In the genomic region with DNA sequence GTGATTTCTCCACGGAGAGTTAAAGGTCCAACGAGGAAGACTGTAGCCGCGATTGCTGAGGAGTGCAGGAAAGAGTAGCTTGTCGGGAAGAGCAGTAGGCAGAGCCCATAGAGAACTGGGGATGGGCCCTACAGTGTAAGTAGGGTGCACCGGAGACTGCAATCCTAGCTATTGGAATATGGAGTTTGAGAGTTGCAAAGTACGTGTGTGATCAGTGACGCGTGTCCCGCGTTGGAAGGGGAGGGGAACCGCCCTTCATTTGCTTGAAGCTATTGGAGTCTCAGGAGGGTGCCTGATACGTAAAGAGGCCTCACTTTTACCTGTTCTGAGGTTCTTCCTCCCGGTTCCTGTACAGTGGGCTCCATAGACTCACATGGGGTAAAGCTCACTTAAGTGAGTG, we compare ENCODE assay signal across 9 mouse cellular contexts. TPM values are rescaled to one million over a fixed set of nuclear protein-coding genes. Genes with fewer than 3 reads are reported as not detected.
DNase-seq lines count a peak whose midpoint lies in the region; ATAC-seq and TF ChIP-seq lines count a peak whose summit lies in the region.
"Had no signal": no experiment of that assay in that cellular context is flagged by ENCODE, and none has a peak within 500 bp of the region (broad histone marks: within the 10 kb centered on the region; RNA-seq: fewer than 3 reads in every experiment).

No protein-coding gene starts in this region.

- TF ChIP-seq EP300 in MEL (IDR thresholded peaks at IDR 0.05; ENCODE audit: low read depth in 1 of 2, low read length in 2 of 2): no peak

- H3K9ac ChIP-seq in heart, embryonic 15.5 days: peak overlapping the region; percentile 83
- H3K9ac ChIP-seq in MEL (ENCODE audit: control insufficient read depth, low read depth, low read length, poor library complexity, severe bottlenecking): peak overlapping the region; percentile 93
- H3K9ac ChIP-seq in hindbrain, embryonic 15.5 days: peak overlapping the region; percentile 80; the same call in 1 of the 2 replicates
- H3K9ac ChIP-seq in midbrain, embryonic 12.5 days (replicated peaks): peak overlapping the region; percentile 88

- intact Hi-C loops in heart, postnatal 25 days (cut with DNase I): loop anchor here (5.0 kb wide), 1 partner anchor 41 kb away; the partner anchor contains the start of genes Emc1, Mrto4 and Ubr4

- ATAC-seq in heart, embryonic 15.5 days (replicated peaks; ENCODE audit: insufficient number of reproducible peaks, insufficient read depth, low FRiP score, low read depth): no peak
- no peak for ATAC-seq in hindbrain, embryonic 15.5 days (ENCODE audit: low FRiP score, low read depth)
- ATAC-seq in midbrain, embryonic 12.5 days (ENCODE audit: low FRiP score, low read depth): no peak
- no peak for ATAC-seq in frontal cortex, adult (ENCODE audit: low TSS enrichment)

- H3K4me1 ChIP-seq in heart, embryonic 15.5 days (replicated peaks): peaks cover 21% of the 10 kb centered on the region
- peaks cover 0 to 9% of the 10 kb centered on the region in 2 experiments; a peak in 2 of 4 replicates for H3K4me1 ChIP-seq in MEL (ENCODE audit: control insufficient read depth in 1 of 2, insufficient read depth in 2 of 2, low read length in 2 of 2)
- peaks cover 30% of the 10 kb centered on the region for H3K4me1 ChIP-seq in hindbrain, embryonic 15.5 days (replicated peaks)
- H3K4me1 ChIP-seq in midbrain, embryonic 12.5 days: peaks cover 18% of the 10 kb centered on the region

- H3K36me3 ChIP-seq in heart, embryonic 15.5 days: peaks cover 15% of the 10 kb centered on the region; the same call in 1 of the 2 replicates
- H3K36me3 ChIP-seq in MEL (ENCODE audit: control insufficient read depth in 1 of 2, insufficient read depth in 2 of 2, low read length in 2 of 2): no peaks in the 10 kb centered on the region; a peak in 1 of 4 replicates
- H3K36me3 ChIP-seq in hindbrain, embryonic 15.5 days: 0 out of 2 replicates have a peak, but pooled peaks cover 9% of the 10 kb centered on the region
- peaks cover 24% of the 10 kb centered on the region for H3K36me3 ChIP-seq in midbrain, embryonic 12.5 days

- H3K9me3 ChIP-seq in heart, embryonic 15.5 days (replicated peaks): no peaks in the 10 kb centered on the region
- H3K9me3 ChIP-seq in MEL (replicated peaks; ENCODE audit: insufficient read depth, low read length): no peaks in the 10 kb centered on the region
- no peaks in the 10 kb centered on the region for H3K9me3 ChIP-seq in hindbrain, embryonic 15.5 days
- no peaks in the 10 kb centered on the region for H3K9me3 ChIP-seq in midbrain, embryonic 12.5 days

- TF ChIP-seq POLR2A in MEL (IDR thresholded peaks at IDR 0.05; ENCODE audit: control insufficient read depth in 1 of 2, insufficient read depth in 1 of 2, low read depth in 1 of 2, low read length in 2 of 2, poor library complexity in 1 of 2): no peak

- H3K27me3 ChIP-seq in heart, embryonic 15.5 days: no peaks in the 10 kb centered on the region
- no peaks in the 10 kb centered on the region for H3K27me3 ChIP-seq in MEL (ENCODE audit: control insufficient read depth in 1 of 2, insufficient read depth in 2 of 2, low read length in 2 of 2)
- H3K27me3 ChIP-seq in hindbrain, embryonic 15.5 days: no peaks in the 10 kb centered on the region
- H3K27me3 ChIP-seq in midbrain, embryonic 12.5 days: peaks cover 18% of the 10 kb centered on the region; the same call in 1 of the 2 replicates

- peak overlapping the region; percentile 98 for H3K4me2 ChIP-seq in heart, embryonic 15.5 days
- peak overlapping the region; percentile 93 for H3K4me2 ChIP-seq in hindbrain, embryonic 15.5 days
- H3K4me2 ChIP-seq in midbrain, embryonic 12.5 days (replicated peaks): peak overlapping the region; percentile 92

- 22% methylated on average over 14 of the region's 14 CpGs for WGBS in heart, embryonic 15.5 days
- WGBS in hindbrain, embryonic 15.5 days: 25% methylated on average over 14 of the region's 14 CpGs
- 26% methylated on average over 14 of the region's 14 CpGs for WGBS in midbrain, embryonic 12.5 days

- peaks cover 4% of the 10 kb centered on the region; the same call in 1 of the 2 replicates for H3K79me2 ChIP-seq in MEL (ENCODE audit: control insufficient read depth, insufficient read depth, low read length, poor library complexity)

- TF ChIP-seq RAD21 in MEL (IDR thresholded peaks at IDR 0.05; ENCODE audit: low read depth, low read length): no peak

- H3K4me3 ChIP-seq in heart, embryonic 15.5 days: peak overlapping the region; percentile 72
- peak overlapping the region; percentile 86 to 88 for H3K4me3 ChIP-seq in MEL (ENCODE audit: control insufficient read depth in 1 of 2, insufficient read depth in 1 of 2, low read depth in 2 of 2, low read length in 2 of 2)
- H3K4me3 ChIP-seq in hindbrain, embryonic 15.5 days: peak overlapping the region; percentile 72
- H3K4me3 ChIP-seq in midbrain, embryonic 12.5 days: peak overlapping the region; percentile 88

- DNase-seq in heart, postnatal 25 days (ENCODE audit: low spot score): no peak
- DNase-seq in MEL (ENCODE audit: low read depth, low spot score): peak; percentile 74
- DNase-seq in natural killer cell, adult 2 months (ENCODE audit: low spot score in 2 of 2): no peak
- DNase-seq in cerebellum, postnatal 10 days: no peak

- H3K27ac ChIP-seq in heart, embryonic 15.5 days: no peak overlapping the region
- H3K27ac ChIP-seq in MEL (ENCODE audit: control insufficient read depth, low read depth, low read length): no peak overlapping the region
- no peak overlapping the region for H3K27ac ChIP-seq in hindbrain, embryonic 15.5 days (replicated peaks)
- H3K27ac ChIP-seq in midbrain, embryonic 12.5 days (replicated peaks): no peak overlapping the region

- no peak for TF ChIP-seq CTCF in MEL (IDR thresholded peaks at IDR 0.05 in 2 of 3, conservative IDR thresholded peaks at IDR 0.05 in 1 of 3; ENCODE audit: control insufficient read depth in 1 of 3, insufficient read depth in 1 of 3, low read depth in 2 of 3, low read length in 3 of 3, poor library complexity in 1 of 3, severe bottlenecking in 1 of 3)

TF ChIP-seq in MEL, 35 proteins besides CTCF, POLR2A, EP300 and RAD21 (continues in another document):
- TF ChIP-seq BHLHE40 (IDR thresholded peaks at IDR 0.05; ENCODE audit: borderline replicate concordance, low read depth, low read length) (no peak), GABPA (IDR thresholded peaks at IDR 0.05; ENCODE audit: low read depth, low read length) (no peak), RCOR1 (IDR thresholded peaks at IDR 0.05; ENCODE audit: low read depth, low read length) (no peak), CHD1 (IDR thresholded peaks at IDR 0.05; ENCODE audit: low read depth, low read length) (no peak), ZNF384 (IDR thresholded peaks at IDR 0.05; ENCODE audit: low read depth, low read length) (no peak), POLR2AphosphoS2 (IDR thresholded peaks at IDR 0.05; ENCODE audit: low read length) (no peak), MAX (IDR thresholded peaks at IDR 0.05; ENCODE audit: low read length) (peak; percentile 49; the same call in 1 of the 2 replicates), CHD2 (IDR thresholded peaks at IDR 0.05; ENCODE audit: low read length) (no peak), TBP (IDR thresholded peaks at IDR 0.05; ENCODE audit: low read depth, low read length) (no peak)

RNA-seq across cellular contexts. Expression of gene Akr7a5, which starts 1.2 kb away (rescaled TPM):
- polyA plus RNA-seq in heart, embryonic 15.5 days (2015; fragmentation: Nextera tagmentation; extraction: Ambion mirVana): 58.1 and 76.7 TPM in 2 replicates
- 10 to 100 TPM; 42.6 to 46.8 TPM for total RNA-seq in heart, postnatal 25 days (2021)
- 30.1 and 39.4 TPM in 2 replicates for total RNA-seq in MEL (2012; rRNA removed)
- polyA plus RNA-seq in MEL (2012; ENCODE audit: insufficient read depth in 1 of 2, insufficient read length in 2 of 2, low read depth in 1 of 2, low replicate concordance in 2 of 2, missing spikeins in 1 of 2): 10 to 100 TPM in 1 of 2 experiments, not detected in 1; 43.2 TPM
- 64.8 and 66.2 TPM in 2 replicates for polyA plus RNA-seq in hindbrain, embryonic 15.5 days (2015; fragmentation: Nextera tagmentation; extraction: Ambion mirVana)
- polyA plus RNA-seq in midbrain, embryonic 12.5 days (2016; fragmentation: Nextera tagmentation; extraction: Ambion mirVana): 74.4 and 81.2 TPM in 2 replicates

RNA-seq across cellular contexts. Expression of gene Pqlc2, which starts 1.2 kb away (rescaled TPM):
- polyA plus RNA-seq in heart, embryonic 15.5 days (2015; fragmentation: Nextera tagmentation; extraction: Ambion mirVana): 6.8 and 9.6 TPM in 2 replicates
- total RNA-seq in heart, postnatal 25 days (2021): 1 to 10 TPM; 6.4 to 6.6 TPM
- total RNA-seq in MEL (2012; rRNA removed): 5.2 and 5.3 TPM in 2 replicates
- 10 to 100 TPM in 1 of 2 experiments, not detected in 1; 12.0 TPM for polyA plus RNA-seq in MEL (2012; ENCODE audit: insufficient read depth in 1 of 2, insufficient read length in 2 of 2, low read depth in 1 of 2, low replicate concordance in 2 of 2, missing spikeins in 1 of 2)
- 13.9 and 14.0 TPM in 2 replicates for polyA plus RNA-seq in hindbrain, embryonic 15.5 days (2015; fragmentation: Nextera tagmentation; extraction: Ambion mirVana)
- 13.5 and 14.1 TPM in 2 replicates for polyA plus RNA-seq in midbrain, embryonic 12.5 days (2016; fragmentation: Nextera tagmentation; extraction: Ambion mirVana)
- total RNA-seq: hematopoietic stem cell, adult 5-6 weeks had no signal

RNA-seq across cellular contexts. Expression of gene Mrto4, which starts 40.7 kb away (rescaled TPM):
- polyA plus RNA-seq in heart, embryonic 15.5 days (2015; fragmentation: Nextera tagmentation; extraction: Ambion mirVana): 59.4 and 78.8 TPM in 2 replicates
- 10 to 100 TPM; 30.1 to 30.5 TPM for total RNA-seq in heart, postnatal 25 days (2021)
- 320 and 353 TPM in 2 replicates for total RNA-seq in MEL (2012; rRNA removed)
- polyA plus RNA-seq in MEL (2012; ENCODE audit: insufficient read depth in 1 of 2, insufficient read length in 2 of 2, low read depth in 1 of 2, low replicate concordance in 2 of 2, missing spikeins in 1 of 2): 100 to 1,000 TPM in 1 of 2 experiments, not detected in 1; 253 TPM
- polyA plus RNA-seq in hindbrain, embryonic 15.5 days (2015; fragmentation: Nextera tagmentation; extraction: Ambion mirVana): 82.2 and 85.6 TPM in 2 replicates
- polyA plus RNA-seq in midbrain, embryonic 12.5 days (2016; fragmentation: Nextera tagmentation; extraction: Ambion mirVana): 106 TPM in 2 replicates

RNA-seq across cellular contexts. Expression of gene Emc1, which starts 40.7 kb away (rescaled TPM):
- 35.4 and 40.1 TPM in 2 replicates for polyA plus RNA-seq in heart, embryonic 15.5 days (2015; fragmentation: Nextera tagmentation; extraction: Ambion mirVana)
- 10 to 100 TPM; 42.0 to 45.1 TPM for total RNA-seq in heart, postnatal 25 days (2021)
- total RNA-seq in MEL (2012; rRNA removed): 40.1 and 50.4 TPM in 2 replicates
- polyA plus RNA-seq in MEL (2012; ENCODE audit: insufficient read depth in 1 of 2, insufficient read length in 2 of 2, low read depth in 1 of 2, low replicate concordance in 2 of 2, missing spikeins in 1 of 2): 10 to 100 TPM in 1 of 2 experiments, not detected in 1; 17.3 TPM
- 45.0 and 45.9 TPM in 2 replicates for polyA plus RNA-seq in hindbrain, embryonic 15.5 days (2015; fragmentation: Nextera tagmentation; extraction: Ambion mirVana)
- 39.0 and 42.0 TPM in 2 replicates for polyA plus RNA-seq in midbrain, embryonic 12.5 days (2016; fragmentation: Nextera tagmentation; extraction: Ambion mirVana)

RNA-seq across cellular contexts. Expression of gene Ubr4, which starts 40.7 kb away (rescaled TPM):
- polyA plus RNA-seq in heart, embryonic 15.5 days (2015; fragmentation: Nextera tagmentation; extraction: Ambion mirVana): 49.1 and 65.6 TPM in 2 replicates
- 10 to 100 TPM; 87.4 to 98.3 TPM for total RNA-seq in heart, postnatal 25 days (2021)
- total RNA-seq in MEL (2012; rRNA removed): 81.9 and 94.9 TPM in 2 replicates
- 100 to 1,000 TPM; 177 to 270 TPM for polyA plus RNA-seq in MEL (2012; ENCODE audit: insufficient read depth in 1 of 2, insufficient read length in 2 of 2, low read depth in 1 of 2, low replicate concordance in 2 of 2, missing spikeins in 1 of 2)
- 95.6 and 96.8 TPM in 2 replicates for polyA plus RNA-seq in hindbrain, embryonic 15.5 days (2015; fragmentation: Nextera tagmentation; extraction: Ambion mirVana)
- 80.6 and 80.9 TPM in 2 replicates for polyA plus RNA-seq in midbrain, embryonic 12.5 days (2016; fragmentation: Nextera tagmentation; extraction: Ambion mirVana)
